ENCODE assay signal across 8 mouse cellular contexts in genomic region chrX:12873698-12874144, GRCm38 (mm10).
DNase-seq lines count a peak whose midpoint lies in the region; ATAC-seq lines count a peak whose summit lies in the region.

No protein-coding gene starts in this region.

- peak; percentile 97 for ATAC-seq in common myeloid progenitor, adult 5-6 weeks (replicated peaks; ENCODE audit: low read depth, poor library complexity, severe bottlenecking)
- peak; percentile 99 for ATAC-seq in megakaryocyte, adult 5-6 weeks (ENCODE audit: poor library complexity, severe bottlenecking)

- peak; percentile 53 for DNase-seq in WW6 (ENCODE audit: low read depth, low spot score)
- peak; percentile 30 to 45 for DNase-seq in gastrocnemius, adult 8-10 months (ENCODE audit: low spot score in 2 of 2)
- DNase-seq in hindlimb bud, embryonic 11.5 days (ENCODE audit: extremely low spot score, low read depth, low spot score) = peak; percentile 30
- DNase-seq in left cerebral cortex, adult 8-10 months (ENCODE audit: low spot score in 2 of 2) = peak; percentile 46 to 68
- peak; percentile 86 for DNase-seq in right cerebral cortex, postnatal 10 days (ENCODE audit: low spot score in 2 of 2)
- DNase-seq in urinary bladder, postnatal 14 days (ENCODE audit: low spot score) = peak; percentile 76

Comparison
In these comparisons a context has a peak if more than half of its experiments do, and no peak if none do; other contexts are left out.
1. Peak in every context shown above with its lines: DNase-seq and ATAC-seq.
2. DNase-seq: peak in every context shown above with its lines; median percentile 86 in right cerebral cortex, postnatal 10 days; 76 in urinary bladder, postnatal 14 days; 57 in left cerebral cortex, adult 8-10 months; 53 in WW6; 38 in gastrocnemius, adult 8-10 months; 30 in hindlimb bud, embryonic 11.5 days.